Mouse (Mus musculus) lung, adult 2 months (tissue): ENCODE measurements around the gene Ccl17. TPM values are rescaled to one million over a fixed set of nuclear protein-coding genes. Genes with fewer than 3 reads are reported as not detected.
A peak's percentile ranks its signal among the peaks of the same experiment; 100 is the strongest.

Source experiments
- DNase-seq: peaks from one replicate; pipeline ENCODE4 v3.0.0; 2022
- H3K4me1 ChIP-seq: fragments of 200-500 bp; 2 replicates; pipeline ENCODE4 v1.6.1; 2011; ENCODE audit warnings: low read length; ENCODE audit not compliant: control insufficient read depth, insufficient read depth
- H3K4me3 ChIP-seq: fragments of 200-500 bp; replicated peaks from 2 replicates; pipeline ENCODE3; 2011; ENCODE audit warnings: low read depth, mild to moderate bottlenecking, control low read depth, low read length; ENCODE audit errors: extremely low read depth
- CTCF ChIP-seq: fragments of 200-500 bp; IDR thresholded peaks from 2 replicates; pipeline ENCODE4 v1.5.1; 2011; ENCODE audit warnings: mild to moderate bottlenecking, low read length, control low read depth; ENCODE audit not compliant: insufficient read depth
- POLR2A ChIP-seq: fragments of 200-500 bp; IDR thresholded peaks from 2 replicates; pipeline ENCODE4 v1.6.1; 2011; ENCODE audit warnings: low read depth, mild to moderate bottlenecking, control low read depth, low read length, borderline replicate concordance; ENCODE audit errors: extremely low read depth
- WGBS: fragments of 180-500 bp; shearing (Covaris S2); methylation state at CpG from one replicate; pipeline ENCODE4 v1.1.7; 2018; 5-methylcytosine and 5-hydroxymethylcytosine counted together
- polyA plus RNA-seq: library from polyadenylated mRNA; depleted of rRNA; stranded (reverse); fragments of >200 nt; gene quantifications from 2 replicates; pipeline ENCODE4 v1.2.3, GENCODE M21; 2012

The Ccl17 gene
- polyA plus RNA-seq, 1 experiment = 6.4 TPM

DNA sequence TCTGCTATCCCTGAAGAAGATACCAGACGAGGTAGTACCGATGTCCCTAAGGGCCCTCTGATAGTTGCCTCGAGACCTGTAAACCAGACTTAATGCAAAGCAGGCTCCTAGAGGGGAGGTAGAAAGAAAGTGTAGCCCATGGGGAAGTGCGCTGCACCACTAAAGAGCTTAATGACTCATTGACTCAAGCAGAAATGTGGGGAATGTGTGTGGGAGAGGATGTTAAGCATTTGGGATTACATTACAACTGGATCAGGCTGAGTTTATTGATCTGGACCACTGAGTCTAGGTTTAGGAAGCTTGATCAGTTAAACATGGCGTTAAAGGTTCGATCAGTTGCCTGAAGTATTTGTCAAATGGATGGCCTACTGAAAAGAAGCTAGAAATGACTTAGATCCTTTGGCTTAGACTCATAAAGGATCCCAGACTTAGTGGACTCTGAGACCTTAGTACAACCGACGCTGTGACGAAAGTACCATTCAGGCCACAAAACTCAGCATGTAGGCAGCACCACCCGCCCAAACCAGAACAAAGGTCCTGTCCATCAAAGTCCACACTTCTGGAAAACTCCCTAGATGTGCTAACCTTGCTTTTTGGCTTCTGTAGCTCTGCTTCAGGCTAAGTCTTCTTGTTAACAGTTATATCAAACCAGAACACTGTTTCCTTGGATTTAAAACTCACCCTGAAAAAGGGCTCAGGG, 20.8 kb upstream of the Ccl17 start:
- TF ChIP-seq POLR2A (no peak), CTCF (no peak)
- no peak for DNase-seq
- 88% methylated on average over 10 of the region's 10 CpGs for WGBS

DNA sequence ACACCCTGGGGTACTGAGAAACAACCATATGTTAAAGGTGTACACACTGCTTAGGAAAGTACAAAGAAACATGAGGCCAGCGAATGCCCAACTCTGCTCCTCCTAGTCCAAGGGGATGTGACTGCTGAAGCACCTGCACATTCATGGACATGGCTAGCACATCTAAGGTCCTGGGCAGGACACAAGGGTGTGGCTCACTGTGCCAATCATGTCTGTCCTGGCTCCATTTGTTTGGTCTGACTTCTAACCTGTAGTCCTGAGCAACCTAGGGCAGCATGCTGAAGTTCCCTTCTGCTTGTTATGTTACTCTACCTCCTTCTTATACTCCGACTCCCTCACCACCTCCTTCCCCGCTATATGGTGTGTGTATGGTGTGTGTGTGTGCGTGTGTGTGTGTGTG, 15.9 kb upstream of the Ccl17 start:
- Histone ChIP-seq H3K4me3 (no peak overlapping the region), H3K4me1 (no peaks in the 10 kb centered on the region)
- 90% methylated on average over 4 of the region's 4 CpGs for WGBS
- no peak for DNase-seq
- TF ChIP-seq POLR2A (no peak), CTCF (no peak)

More for the DNA sequence above, 20.8 kb upstream of the Ccl17 start:
- H3K4me3 ChIP-seq = no peak overlapping the region
- H3K4me1 ChIP-seq = peaks cover 8% of the 10 kb centered on the region; the same call in 1 of the 2 replicates

DNA sequence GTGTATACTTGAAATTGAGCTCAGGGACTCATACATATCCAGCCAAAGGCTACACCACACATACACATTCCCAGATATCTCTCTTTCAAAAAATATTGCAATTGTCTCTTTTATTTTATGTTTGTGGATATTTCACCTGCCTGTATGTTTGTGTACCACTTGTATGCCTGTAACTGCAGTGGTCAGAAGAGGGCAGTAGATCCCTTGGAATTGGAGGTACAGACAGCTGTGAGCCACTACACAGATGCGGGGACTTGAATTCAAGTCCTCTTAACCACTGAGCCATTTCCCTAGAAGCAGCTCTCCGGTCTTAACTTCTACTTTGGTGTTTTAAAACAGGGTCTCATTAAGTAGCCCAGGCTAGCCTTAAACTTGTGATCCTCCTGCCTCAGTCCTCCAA, 15.5 kb upstream of the Ccl17 start:
- Histone ChIP-seq H3K4me3 (no peak overlapping the region), H3K4me1 (no peaks in the 10 kb centered on the region)
- 95% methylated on average over 2 of the region's 2 CpGs for WGBS
- TF ChIP-seq CTCF = 0 out of 2 replicates have a peak, but pooled peaks have one; percentile 5
- no peak for TF ChIP-seq POLR2A
- DNase-seq = no peak

DNA sequence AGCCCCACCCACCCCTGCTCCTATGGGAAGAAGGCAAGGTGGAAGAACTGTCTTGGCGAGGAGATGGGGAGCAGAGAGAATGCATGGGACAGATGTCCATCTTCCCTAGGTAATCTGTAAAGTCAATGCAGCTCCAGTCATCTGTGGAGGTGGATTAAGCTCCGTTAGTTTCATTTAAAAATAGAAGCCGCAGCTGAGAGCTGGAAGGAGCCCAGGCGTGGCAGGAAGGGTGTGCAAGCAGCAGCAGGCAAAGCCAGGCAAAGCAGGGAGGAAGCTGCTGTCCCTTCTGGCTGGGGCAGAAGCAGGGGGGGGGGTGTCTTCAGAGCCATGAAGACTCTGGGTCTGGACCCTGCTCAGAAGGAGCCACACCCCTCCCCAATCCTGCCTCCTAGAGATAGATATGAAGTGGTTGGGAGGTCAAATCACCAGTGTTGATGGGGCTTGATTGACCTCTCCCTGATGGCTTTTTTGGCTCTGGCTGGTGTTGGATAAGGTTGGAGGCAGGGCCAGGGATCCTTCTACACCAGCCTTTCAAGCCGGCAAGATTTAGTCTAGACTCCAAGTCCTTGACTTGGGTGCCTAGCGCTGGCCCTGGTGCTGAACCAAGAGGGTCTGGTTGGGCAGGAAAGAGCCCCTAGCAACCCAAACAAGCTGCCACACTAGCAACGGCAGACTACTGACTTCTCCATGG, 9.8 kb upstream of the Ccl17 start:
- Histone ChIP-seq H3K4me1 (peaks cover 2% of the 10 kb centered on the region; the same call in 1 of the 2 replicates), H3K4me3 (no peak overlapping the region)
- WGBS = 38% methylated on average over 7 of the region's 7 CpGs
- DNase-seq = no peak
- TF ChIP-seq CTCF = no peak
- no peak for TF ChIP-seq POLR2A

DNA sequence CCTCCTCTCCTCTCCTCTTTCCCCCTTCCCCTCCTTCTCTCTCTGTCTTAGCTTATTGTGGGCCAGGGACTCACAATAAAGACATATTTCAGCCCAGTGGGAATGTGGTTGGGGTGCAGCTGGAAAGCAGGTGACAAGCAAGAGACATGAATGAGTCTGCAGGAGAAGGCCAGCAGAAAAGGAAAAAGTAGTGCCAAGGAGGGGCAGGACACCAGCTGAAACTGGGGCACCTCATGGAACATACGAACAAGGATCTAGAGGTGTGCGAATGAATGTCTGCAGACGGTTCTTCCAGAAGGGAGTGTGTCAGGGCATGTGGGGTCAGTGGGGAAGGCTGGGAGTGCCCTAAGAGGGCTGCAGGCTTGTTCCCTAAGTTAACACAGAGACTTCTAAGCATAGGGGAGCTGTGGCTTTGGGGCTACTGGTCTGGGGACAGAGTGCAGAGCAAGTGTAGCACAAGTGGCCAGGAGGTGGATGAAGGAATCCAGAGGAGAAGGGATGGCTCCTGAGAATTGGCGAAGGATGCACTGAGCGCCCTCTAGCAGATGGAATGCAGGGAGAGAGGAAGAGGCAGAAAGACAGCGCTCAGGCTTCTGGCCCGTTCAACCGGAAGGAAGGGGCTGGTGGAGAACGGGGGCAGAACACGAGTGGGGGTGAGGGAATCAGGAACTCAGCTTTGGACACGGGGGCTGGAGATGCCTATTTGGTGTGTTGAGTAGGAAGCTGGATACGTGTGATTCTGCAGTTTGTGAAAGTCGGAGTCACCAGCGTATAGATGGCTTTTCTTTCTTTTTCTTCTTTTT, 8.8 kb upstream of the Ccl17 start:
- 26% methylated on average over 14 of the region's 14 CpGs for WGBS
- Histone ChIP-seq H3K4me1 (peaks cover 2% of the 10 kb centered on the region; the same call in 1 of the 2 replicates), H3K4me3 (no peak overlapping the region)
- peak; percentile 53 for DNase-seq
- peak; percentile 74 for TF ChIP-seq CTCF
- no peak for TF ChIP-seq POLR2A

DNA sequence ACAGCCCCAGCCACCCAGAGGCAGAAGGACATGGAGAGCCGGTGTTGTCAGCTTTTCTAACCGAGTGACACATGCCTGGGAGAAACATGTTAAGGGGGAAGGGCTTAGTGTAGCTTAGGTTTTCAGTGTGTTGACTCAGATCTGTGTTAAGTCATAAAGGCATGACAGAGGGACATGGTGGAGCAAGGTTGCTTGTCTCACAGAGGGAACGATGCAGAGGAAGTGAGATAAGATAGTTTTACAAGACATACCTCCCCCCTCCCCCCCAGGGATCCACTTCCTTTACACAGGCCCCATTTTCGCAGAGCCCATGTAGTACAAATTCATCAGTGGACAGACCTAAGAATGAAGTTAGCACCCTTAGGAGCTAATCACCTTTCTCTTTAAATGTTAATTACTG, 7.9 kb upstream of the Ccl17 start:
- Histone ChIP-seq H3K4me3 (no peak overlapping the region), H3K4me1 (peaks cover 2% of the 10 kb centered on the region; the same call in 1 of the 2 replicates)
- no peak for DNase-seq
- 48% methylated on average over 4 of the region's 4 CpGs for WGBS
- TF ChIP-seq CTCF (no peak), POLR2A (no peak)

DNA sequence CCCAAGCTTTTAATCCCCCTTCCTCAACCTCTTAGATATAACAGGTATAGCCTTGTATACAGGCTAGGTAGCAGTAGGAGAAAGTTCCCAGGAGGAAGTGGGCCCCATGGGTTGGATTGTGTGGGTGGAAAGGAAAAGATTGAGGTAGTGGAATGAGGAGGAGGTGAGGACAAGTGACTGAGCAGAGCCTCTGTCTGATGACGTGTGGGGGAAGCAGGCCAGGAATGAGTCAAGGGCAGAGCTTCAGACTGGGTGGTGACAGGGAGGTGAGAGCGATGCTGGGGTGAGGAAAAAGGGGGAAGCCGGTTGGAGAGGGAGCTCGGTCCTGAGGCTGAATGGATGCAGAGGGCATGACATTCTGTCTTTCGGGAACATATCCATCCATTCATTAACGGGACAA, 6.7 kb upstream of the Ccl17 start:
- no peak for DNase-seq
- H3K4me3 ChIP-seq = no peak overlapping the region
- TF ChIP-seq POLR2A (no peak), CTCF (no peak)
- H3K4me1 ChIP-seq = peaks cover 2% of the 10 kb centered on the region; the same call in 1 of the 2 replicates
- WGBS = 65% methylated on average over 6 of the region's 6 CpGs

DNA sequence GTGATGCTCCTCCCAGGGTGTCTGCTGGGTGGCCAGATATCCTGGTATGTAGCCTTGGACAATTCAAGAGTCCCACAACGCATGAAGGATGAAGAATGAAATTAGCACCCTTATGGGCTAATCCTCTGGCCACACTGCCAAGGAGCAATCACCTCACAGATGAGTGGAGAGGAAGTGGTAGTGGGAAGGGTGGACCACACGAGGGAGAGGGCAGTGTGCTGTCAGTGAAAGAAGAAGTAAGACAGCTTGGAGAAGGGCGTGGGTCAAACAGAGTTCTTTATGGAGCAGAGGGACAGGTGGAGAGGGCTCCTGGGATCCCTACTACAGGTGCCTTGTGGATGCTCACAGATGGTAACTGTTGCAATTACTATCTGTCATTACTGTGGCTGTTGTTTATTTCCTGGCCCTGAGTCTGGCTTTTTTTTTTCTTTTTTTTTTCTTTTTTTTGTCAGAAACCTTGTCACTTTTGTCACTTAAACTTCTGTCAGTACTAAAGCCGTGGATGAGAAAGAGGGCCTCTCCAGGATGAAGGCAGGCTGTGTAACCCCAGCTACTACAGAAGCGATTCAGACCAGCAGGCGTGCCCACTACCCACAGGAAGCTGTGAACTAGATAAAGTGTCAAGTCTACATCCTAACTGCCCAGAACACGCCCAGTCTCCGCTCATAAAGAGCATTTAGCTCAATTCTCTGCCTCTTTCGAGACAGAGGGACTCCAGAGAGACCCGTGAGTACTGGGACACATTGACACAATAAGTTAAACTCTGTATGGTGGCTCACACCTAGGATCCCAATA, 5.5 kb upstream of the Ccl17 start:
- Histone ChIP-seq H3K4me3 (no peak overlapping the region), H3K4me1 (peaks cover 2% of the 10 kb centered on the region; the same call in 1 of the 2 replicates)
- 54% methylated on average over 10 of the region's 10 CpGs for WGBS
- TF ChIP-seq CTCF (no peak), POLR2A (no peak)
- DNase-seq = no peak

DNA sequence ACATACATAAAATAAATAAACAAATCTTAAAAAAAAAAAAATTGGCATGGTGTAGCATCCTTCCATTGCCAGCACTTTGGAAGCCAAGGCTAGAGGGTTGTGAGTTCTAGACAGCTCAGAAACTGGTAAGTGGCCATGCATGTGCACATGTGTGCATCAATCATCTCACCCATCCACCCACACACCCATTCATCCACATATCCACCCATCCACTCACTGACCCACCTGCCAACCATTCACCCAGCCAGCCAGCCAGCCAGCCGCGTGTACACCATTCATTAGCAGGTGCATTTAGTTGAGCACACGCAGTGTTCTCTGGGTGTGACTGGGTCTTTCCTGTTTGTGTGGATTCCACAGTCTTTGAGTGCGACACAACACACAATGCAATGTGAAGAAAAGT, 4.4 kb upstream of the Ccl17 start:
- DNase-seq = no peak
- TF ChIP-seq POLR2A (no peak), CTCF (no peak)
- H3K4me1 ChIP-seq = 0 out of 2 replicates have a peak, but pooled peaks cover 2% of the 10 kb centered on the region
- WGBS = 71% methylated on average over 4 of the region's 4 CpGs
- H3K4me3 ChIP-seq = no peak overlapping the region
